Mouse (Mus musculus) lung, adult 2 months (tissue): Measurements from ENCODE around the gene Zfp174. TPM values are rescaled to one million over a fixed set of nuclear protein-coding genes. Genes with fewer than 3 reads are reported as not detected.
"Not testable (repeated sequence)": the region's sequence is repeated elsewhere in the genome, so short reads cannot be mapped to it uniquely, and the experiment has no call there.

Experiments used
- DNase-seq: peaks from one replicate; pipeline ENCODE4 v3.0.0; 2022
- H3K4me1 ChIP-seq: fragments of 200-500 bp; 2 replicates; pipeline ENCODE4 v1.6.1; 2011; ENCODE audit warnings: low read length; ENCODE audit not compliant: control insufficient read depth, insufficient read depth
- H3K4me3 ChIP-seq: fragments of 200-500 bp; replicated peaks from 2 replicates; pipeline ENCODE3; 2011; ENCODE audit warnings: low read depth, mild to moderate bottlenecking, control low read depth, low read length; ENCODE audit errors: extremely low read depth
- CTCF ChIP-seq: fragments of 200-500 bp; IDR thresholded peaks from 2 replicates; pipeline ENCODE4 v1.5.1; 2011; ENCODE audit warnings: mild to moderate bottlenecking, low read length, control low read depth; ENCODE audit not compliant: insufficient read depth
- POLR2A ChIP-seq: fragments of 200-500 bp; IDR thresholded peaks from 2 replicates; pipeline ENCODE4 v1.6.1; 2011; ENCODE audit warnings: low read depth, mild to moderate bottlenecking, control low read depth, low read length, borderline replicate concordance; ENCODE audit errors: extremely low read depth
- WGBS: fragments of 180-500 bp; shearing (Covaris S2); methylation state at CpG from one replicate; pipeline ENCODE4 v1.1.7; 2018; 5-methylcytosine and 5-hydroxymethylcytosine counted together
- polyA plus RNA-seq: library from polyadenylated mRNA; depleted of rRNA; stranded (reverse); fragments of >200 nt; gene quantifications from 2 replicates; pipeline ENCODE4 v1.2.3, GENCODE M21; 2012; rRNA removed

Gene Zfp174
- 0.96 and 1.1 TPM in 2 replicates for polyA plus RNA-seq

- TF ChIP-seq CTCF (no peak), POLR2A (peak; percentile 49; the same call in 1 of the 2 replicates)
- peaks cover 5% of the 10 kb centered on the region for H3K4me1 ChIP-seq
- peak; percentile 94 for DNase-seq
- 3% methylated on average over 38 of the region's 38 CpGs for WGBS
- peak within 1 kb of the TSS; percentile 71 for H3K4me3 ChIP-seq
Observed at GRCm38 (mm10) chr16:3846711-3847518, at the start of gene Zfp174. Zfp174 (plus strand) TSS chr16:3847268.

- no peaks in the 10 kb centered on the region for H3K4me1 ChIP-seq
- no peak overlapping the region for H3K4me3 ChIP-seq
- WGBS: 74% methylated on average over 3 of the region's 3 CpGs
- DNase-seq: no peak
- TF ChIP-seq CTCF (no peak), POLR2A (no peak)
Observed at GRCm38 (mm10) chr16:3808176-3808575, 38.9 kb upstream of the Zfp174 start.

- 79% methylated on average over 6 of the region's 6 CpGs for WGBS
- H3K4me1 ChIP-seq, DNase-seq, H3K4me3 ChIP-seq: not testable (repeated sequence)
Observed at GRCm38 (mm10) chr16:3814667-3815066, 32.4 kb upstream of the Zfp174 start.

- no peak for TF ChIP-seq CTCF
- TF ChIP-seq POLR2A: no peak
- DNase-seq: no peak
- no peak overlapping the region for H3K4me3 ChIP-seq
- WGBS: 78% methylated on average over 2 of the region's 2 CpGs
- no peaks in the 10 kb centered on the region for H3K4me1 ChIP-seq
Observed at GRCm38 (mm10) chr16:3820202-3820601, 26.9 kb upstream of the Zfp174 start.

- H3K4me1 ChIP-seq: no peaks in the 10 kb centered on the region
- DNase-seq: no peak
- H3K4me3 ChIP-seq: no peak overlapping the region
- no peak for TF ChIP-seq CTCF
- 51% methylated on average over 3 of the region's 3 CpGs for whole genome bisulfite sequencing
Observed at GRCm38 (mm10) chr16:3828021-3828420, 19.0 kb upstream of the Zfp174 start.

- H3K4me1 ChIP-seq: no peaks in the 10 kb centered on the region
- no peak for TF ChIP-seq CTCF
- TF ChIP-seq POLR2A: no peak
- no peak overlapping the region for H3K4me3 ChIP-seq
- WGBS: 73% methylated on average over 2 of the region's 2 CpGs
- DNase-seq: no peak
Observed at GRCm38 (mm10) chr16:3829727-3830126, 17.3 kb upstream of the Zfp174 start.

GRCm38 (mm10) chr16:3830588-3831109 lies 16.4 kb upstream of the Zfp174 start, which contains the start of gene Olfr15:
Olfr15 (plus strand) TSS chr16:3830878.
- no peaks in the 10 kb centered on the region for H3K4me1 ChIP-seq
- TF ChIP-seq POLR2A: no peak
- TF ChIP-seq CTCF: no peak; the same call in 1 of the 2 replicates
- DNase-seq: no peak
- H3K4me3 ChIP-seq: no peak within 1 kb of the TSS

GRCm38 (mm10) chr16:3835461-3835860 lies 11.6 kb upstream of the Zfp174 start:
- Histone ChIP-seq H3K4me3 (no peak overlapping the region), H3K4me1 (no peaks in the 10 kb centered on the region)
- WGBS: 69% methylated on average over 2 of the region's 2 CpGs
- TF ChIP-seq POLR2A: no peak
- no peak for TF ChIP-seq CTCF
- DNase-seq: no peak

GRCm38 (mm10) chr16:3839157-3839885 lies 7.7 kb upstream of the Zfp174 start:
- no peak for DNase-seq
- Histone ChIP-seq H3K4me1 (no peaks in the 10 kb centered on the region), H3K4me3 (no peak overlapping the region)
- WGBS: 44% methylated on average over 17 of the region's 17 CpGs
- TF ChIP-seq POLR2A (no peak), CTCF (0 out of 2 replicates have a peak, but pooled peaks have one; percentile 19)

- 21% methylated on average over 4 of the region's 4 CpGs for WGBS
- TF ChIP-seq POLR2A: no peak
- TF ChIP-seq CTCF: no peak
- H3K4me1 ChIP-seq: peaks cover 2% of the 10 kb centered on the region; the same call in 1 of the 2 replicates
- no peak for DNase-seq
- H3K4me3 ChIP-seq: no peak overlapping the region
Observed at GRCm38 (mm10) chr16:3842989-3843388, 4.1 kb upstream of the Zfp174 start.

GRCm38 (mm10) chr16:3843796-3844195 lies 3.3 kb upstream of the Zfp174 start:
- 77% methylated on average over 1 of the region's 1 CpGs for WGBS
- TF ChIP-seq POLR2A (no peak), CTCF (no peak)

More at GRCm38 (mm10) chr16:3843796-3844195, 3.3 kb upstream of the Zfp174 start:
- no peak overlapping the region for H3K4me3 ChIP-seq
- DNase-seq: no peak
- H3K4me1 ChIP-seq: peaks cover 5% of the 10 kb centered on the region
